Mouse (Mus musculus): Measurements from ENCODE around the gene Gm42372. TPM values are rescaled to one million over a fixed set of nuclear protein-coding genes. Genes with fewer than 3 reads are reported as not detected.

Gm42372 gene
- polyA plus RNA-seq (2012; ENCODE audit: insufficient read depth, low replicate concordance), result 0.06 and 1.4 TPM in 2 replicates

DNA sequence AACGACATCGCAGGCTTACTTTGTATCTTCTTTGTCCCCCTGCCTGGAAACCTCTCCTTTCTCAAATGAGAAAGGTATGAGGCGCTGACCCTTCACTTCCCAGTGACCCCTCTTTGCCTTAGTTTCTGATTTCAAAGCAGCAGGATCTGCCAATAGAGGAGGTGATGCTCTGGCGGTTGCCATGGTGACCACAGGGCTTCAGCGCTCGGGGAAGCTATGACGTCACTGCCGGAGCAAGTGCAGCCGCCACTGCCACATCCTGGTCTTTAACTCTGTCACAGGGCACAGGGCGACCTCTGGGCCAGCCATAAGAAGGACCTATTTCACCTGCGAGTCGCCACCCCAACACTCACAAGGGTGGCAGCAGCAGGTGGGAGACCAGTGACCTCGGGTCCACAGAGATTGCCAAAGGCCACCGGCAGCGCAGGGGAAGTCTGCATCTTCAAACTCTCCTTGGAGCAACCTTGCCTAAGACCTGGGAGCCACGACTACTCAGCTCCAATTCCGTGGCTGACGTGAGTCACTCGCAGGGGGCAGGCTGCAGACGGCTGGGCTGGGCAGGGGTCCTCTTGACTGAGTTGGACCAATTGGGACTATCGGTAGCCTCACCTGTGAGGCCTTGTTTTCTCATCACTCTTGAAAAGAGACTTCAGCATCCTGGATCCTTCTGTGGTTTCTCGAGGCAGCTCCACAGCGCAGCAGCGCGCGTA lies at the start of gene Gm42372:
Gene Gm42372, plus strand, starts transcription at position 228 of the 710 bp plus-strand sequence.
- Histone ChIP-seq H3K4me1 (peaks cover 64% of the 10 kb centered on the region), H3K27me3 (replicated peaks) (no peaks in the 10 kb centered on the region), H3K36me3 (replicated peaks; ENCODE audit: low read length) (no peaks in the 10 kb centered on the region), H3K9me3 (no peaks in the 10 kb centered on the region), H3K4me3 (replicated peaks) (peak within 1 kb of the TSS; percentile 68)
- TF ChIP-seq GATA1 (IDR thresholded peaks at IDR 0.05; ENCODE audit: borderline replicate concordance, low read length) (no peak), FLI1 (IDR thresholded peaks at IDR 0.05; ENCODE audit: low read length) (no peak)

GRCm38 (mm10) chr7:16937312-16937711 lies 45.6 kb upstream of the Gm42372 start:
- peaks cover 38% of the 10 kb centered on the region for H3K27me3 ChIP-seq (replicated peaks)
- no peak overlapping the region for H3K4me3 ChIP-seq (replicated peaks)
- H3K36me3 ChIP-seq (replicated peaks; ENCODE audit: low read length), result no peaks in the 10 kb centered on the region
- peaks cover 3% of the 10 kb centered on the region; the same call in 1 of the 2 replicates for H3K9me3 ChIP-seq
- peaks cover 9% of the 10 kb centered on the region for H3K4me1 ChIP-seq
- TF ChIP-seq GATA1 (IDR thresholded peaks at IDR 0.05; ENCODE audit: borderline replicate concordance, low read length), result no peak
- TF ChIP-seq FLI1 (IDR thresholded peaks at IDR 0.05; ENCODE audit: low read length), result no peak

GRCm38 (mm10) chr7:16938117-16938791 lies 44.6 kb upstream of the Gm42372 start:
- H3K36me3 ChIP-seq (replicated peaks; ENCODE audit: low read length), result no peaks in the 10 kb centered on the region
- TF ChIP-seq FLI1 (IDR thresholded peaks at IDR 0.05; ENCODE audit: low read length), result no peak
- TF ChIP-seq GATA1 (IDR thresholded peaks at IDR 0.05; ENCODE audit: borderline replicate concordance, low read length), result no peak

GRCm38 (mm10) chr7:16940292-16940691 lies 42.6 kb upstream of the Gm42372 start:
- Histone ChIP-seq H3K4me1 (peaks cover 18% of the 10 kb centered on the region), H3K9me3 (peaks cover 7% of the 10 kb centered on the region; the same call in 1 of the 2 replicates), H3K4me3 (replicated peaks) (no peak overlapping the region), H3K36me3 (replicated peaks; ENCODE audit: low read length) (no peaks in the 10 kb centered on the region), H3K27me3 (replicated peaks) (peaks cover 63% of the 10 kb centered on the region)
- TF ChIP-seq FLI1 (IDR thresholded peaks at IDR 0.05; ENCODE audit: low read length), result no peak
- TF ChIP-seq GATA1 (IDR thresholded peaks at IDR 0.05; ENCODE audit: borderline replicate concordance, low read length), result no peak

More at GRCm38 (mm10) chr7:16938117-16938791, 44.6 kb upstream of the Gm42372 start:
- Histone ChIP-seq H3K27me3 (replicated peaks) (peaks cover 45% of the 10 kb centered on the region), H3K9me3 (peaks cover 3% of the 10 kb centered on the region; the same call in 1 of the 2 replicates), H3K4me1 (peaks cover 7% of the 10 kb centered on the region), H3K4me3 (replicated peaks) (no peak overlapping the region)

DNA sequence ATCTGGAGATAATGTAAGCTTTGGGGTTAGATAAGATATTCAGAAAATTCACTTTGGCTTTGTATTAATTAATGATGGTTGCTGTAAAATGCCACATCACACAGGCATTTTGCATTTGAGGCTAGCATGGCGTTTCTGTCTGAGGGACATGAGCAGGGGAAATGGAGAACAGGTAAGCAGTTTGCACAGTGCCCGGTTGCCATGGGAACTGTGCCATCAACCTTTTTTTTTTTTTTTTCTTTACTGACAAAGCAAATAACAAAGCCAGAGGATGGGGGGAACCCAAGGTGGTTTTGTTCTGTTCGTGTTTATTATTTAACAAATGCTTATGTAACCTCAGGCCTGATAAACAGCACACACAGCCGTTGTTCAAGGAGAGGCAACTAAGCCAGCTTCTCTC lies 40.0 kb upstream of the Gm42372 start:
- no peak for TF ChIP-seq GATA1 (IDR thresholded peaks at IDR 0.05; ENCODE audit: borderline replicate concordance, low read length)
- TF ChIP-seq FLI1 (IDR thresholded peaks at IDR 0.05; ENCODE audit: low read length), result no peak
- Histone ChIP-seq H3K4me1 (peaks cover 42% of the 10 kb centered on the region), H3K9me3 (0 out of 2 replicates have a peak, but pooled peaks cover 4% of the 10 kb centered on the region), H3K27me3 (replicated peaks) (peaks cover 79% of the 10 kb centered on the region), H3K4me3 (replicated peaks) (no peak overlapping the region), H3K36me3 (replicated peaks; ENCODE audit: low read length) (no peaks in the 10 kb centered on the region)

- Histone ChIP-seq H3K4me3 (replicated peaks) (peak within 1 kb of the TSS; percentile 90), H3K36me3 (replicated peaks; ENCODE audit: low read length) (no peaks in the 10 kb centered on the region), H3K4me1 (peaks cover 51% of the 10 kb centered on the region), H3K27me3 (replicated peaks) (peaks cover 88% of the 10 kb centered on the region), H3K9me3 (0 out of 2 replicates have a peak, but pooled peaks cover 4% of the 10 kb centered on the region)
- TF ChIP-seq GATA1 (IDR thresholded peaks at IDR 0.05; ENCODE audit: borderline replicate concordance, low read length) (no peak), FLI1 (IDR thresholded peaks at IDR 0.05; ENCODE audit: low read length) (no peak)
These were observed 38.7 kb upstream of the Gm42372 start, which contains the start of gene Pnmal2 for GRCm38 (mm10) chr7:16944061-16944807. Gene Pnmal2, plus strand, starts transcription at chr7:16944682.

- Histone ChIP-seq H3K27me3 (replicated peaks) (peaks cover 92% of the 10 kb centered on the region), H3K9me3 (0 out of 2 replicates have a peak, but pooled peaks cover 4% of the 10 kb centered on the region), H3K4me3 (replicated peaks) (peak overlapping the region; percentile 90), H3K4me1 (peaks cover 53% of the 10 kb centered on the region), H3K36me3 (replicated peaks; ENCODE audit: low read length) (no peaks in the 10 kb centered on the region)
- TF ChIP-seq FLI1 (IDR thresholded peaks at IDR 0.05; ENCODE audit: low read length) (no peak), GATA1 (IDR thresholded peaks at IDR 0.05; ENCODE audit: borderline replicate concordance, low read length) (no peak)
These were observed 38.0 kb upstream of the Gm42372 start for GRCm38 (mm10) chr7:16944808-16945315.

GRCm38 (mm10) chr7:16945419-16945818 lies 37.5 kb upstream of the Gm42372 start:
- 0 out of 2 replicates have a peak, but pooled peaks cover 4% of the 10 kb centered on the region for H3K9me3 ChIP-seq
- no peak for TF ChIP-seq FLI1 (IDR thresholded peaks at IDR 0.05; ENCODE audit: low read length)
- TF ChIP-seq GATA1 (IDR thresholded peaks at IDR 0.05; ENCODE audit: borderline replicate concordance, low read length), result no peak
- no peaks in the 10 kb centered on the region for H3K36me3 ChIP-seq (replicated peaks; ENCODE audit: low read length)
- H3K4me1 ChIP-seq, result peaks cover 53% of the 10 kb centered on the region
- no peak overlapping the region for H3K4me3 ChIP-seq (replicated peaks)
- peaks cover 92% of the 10 kb centered on the region for H3K27me3 ChIP-seq (replicated peaks)

All from megakaryocyte, embryonic 14.5 days (primary cell).